Mouse (Mus musculus) layer of hippocampus, adult 9-10 months (tissue): Measurements from ENCODE around the gene Mapk9.
A peak's percentile ranks its signal among the peaks of the same experiment; 100 is the strongest.
"Not testable (repeated sequence)": the region's sequence is repeated elsewhere in the genome, so short reads cannot be mapped to it uniquely, and the experiment has no call there.

Experiments used
- DNase-seq: peaks from one replicate; pipeline ENCODE4 v3.0.0; 2022; ENCODE audit warnings: low spot score

The Mapk9 gene

GRCm38 (mm10) chr11:49846401-49847070 lies at the start of gene Mapk9:
Gene Mapk9, plus strand, starts transcription at chr11:49846751.
- peak; percentile 97 for DNase-seq

GRCm38 (mm10) chr11:49798931-49799330 lies 47.6 kb upstream of the Mapk9 start:
- no peak for DNase-seq

GRCm38 (mm10) chr11:49801516-49801915 lies 45.0 kb upstream of the Mapk9 start:
- no peak for DNase-seq

- DNase-seq, result no peak
Observed at GRCm38 (mm10) chr11:49803801-49804200, 42.8 kb upstream of the Mapk9 start.

- DNase-seq, result no peak
Observed at GRCm38 (mm10) chr11:49806218-49806617, 40.3 kb upstream of the Mapk9 start.

GRCm38 (mm10) chr11:49808946-49809345 lies 37.6 kb upstream of the Mapk9 start:
- no peak for DNase-seq

GRCm38 (mm10) chr11:49810696-49811095 lies 35.9 kb upstream of the Mapk9 start:
- not testable (repeated sequence) for DNase-seq

- no peak for DNase-seq
Observed at GRCm38 (mm10) chr11:49811099-49811541, 35.4 kb upstream of the Mapk9 start.

GRCm38 (mm10) chr11:49811879-49812278 lies 34.7 kb upstream of the Mapk9 start:
- no peak for DNase-seq

- peak; percentile 53 for DNase-seq
Observed at GRCm38 (mm10) chr11:49818869-49819566, 27.5 kb upstream of the Mapk9 start.

- no peak for DNase-seq
Observed at GRCm38 (mm10) chr11:49819676-49820075, 26.9 kb upstream of the Mapk9 start.

GRCm38 (mm10) chr11:49820928-49821327 lies 25.6 kb upstream of the Mapk9 start:
- no peak for DNase-seq

- no peak for DNase-seq
Observed at GRCm38 (mm10) chr11:49821546-49821945, 25.0 kb upstream of the Mapk9 start.

- DNase-seq, result no peak
Observed at GRCm38 (mm10) chr11:49822337-49822736, 24.2 kb upstream of the Mapk9 start.

GRCm38 (mm10) chr11:49824896-49825295 lies 21.7 kb upstream of the Mapk9 start:
- DNase-seq, result no peak

- DNase-seq, result no peak
Observed at GRCm38 (mm10) chr11:49827243-49827642, 19.3 kb upstream of the Mapk9 start.

GRCm38 (mm10) chr11:49829176-49829745 lies 17.3 kb upstream of the Mapk9 start:
- DNase-seq, result no peak

- no peak for DNase-seq
Observed at GRCm38 (mm10) chr11:49831980-49832379, 14.6 kb upstream of the Mapk9 start.

- no peak for DNase-seq
Observed at GRCm38 (mm10) chr11:49832962-49833361, 13.6 kb upstream of the Mapk9 start.

- DNase-seq, result no peak
Observed at GRCm38 (mm10) chr11:49834248-49834647, 12.3 kb upstream of the Mapk9 start.

- no peak for DNase-seq
Observed at GRCm38 (mm10) chr11:49835257-49835956, 11.1 kb upstream of the Mapk9 start.

- DNase-seq, result no peak
Observed at GRCm38 (mm10) chr11:49837717-49838407, 8.7 kb upstream of the Mapk9 start.
